Mouse (Mus musculus): ENCODE data around the gene Vars. TPM values are rescaled to one million over a fixed set of nuclear protein-coding genes. Genes with fewer than 3 reads are reported as not detected.
A peak's percentile ranks its signal among the peaks of the same experiment; 100 is the strongest.

The Vars gene
- total and polyA plus RNA-seq, 3 experiments: 90.3 to 280 (median 277) TPM

- dilution Hi-C loops (cut with MboI; ENCODE audit: extremely low pct_ligation_motif_present, extremely low pct_unique_long_range_greater_than_20kb, low sequenced_read_pairs): no loop called here
- TF ChIP-seq KAT2A (IDR thresholded peaks at IDR 0.05; ENCODE audit: insufficient replicate concordance, low read length): no peak
- no peak for TF ChIP-seq SIN3A (IDR thresholded peaks at IDR 0.05; ENCODE audit: low read length)
- no peak for TF ChIP-seq GABPA (IDR thresholded peaks at IDR 0.05; ENCODE audit: insufficient replicate concordance, low read depth, low read length)
- no peak for TF ChIP-seq TCF12 (IDR thresholded peaks at IDR 0.05; ENCODE audit: low read depth, low read length)
- Histone ChIP-seq H3K9ac (ENCODE audit: insufficient read depth, low read depth) (no peak overlapping the region), H3K27me3 (replicated peaks) (no peaks in the 10 kb centered on the region), H3K36me3 (replicated peaks in 1 of 2; ENCODE audit: control insufficient read depth in 1 of 2, insufficient read depth in 1 of 2, low read length in 1 of 2) (peaks cover 4 to 47% of the 10 kb centered on the region in 2 experiments), H3K9me3 (replicated peaks; ENCODE audit: low read length) (no peaks in the 10 kb centered on the region), H3K4me2 (ENCODE audit: insufficient read depth, low read depth, poor library complexity, severe bottlenecking) (no peak overlapping the region; the same call in 1 of the 2 replicates), H3K4me3 (replicated peaks in 1 of 3; ENCODE audit: low read depth in 2 of 3, low read length in 2 of 3, poor library complexity in 1 of 3) (no peak overlapping the region), H3K79me2 (replicated peaks; ENCODE audit: control insufficient read depth, extremely low read depth, insufficient read depth, poor library complexity, severe bottlenecking) (no peaks in the 10 kb centered on the region; the same call in none of the 2 replicates), H3K27ac (ENCODE audit: insufficient read depth, low read depth) (no peak overlapping the region), H3K4me1 (ENCODE audit: control insufficient read depth in 1 of 2, insufficient read depth in 2 of 2) (peaks cover 14 to 50% of the 10 kb centered on the region in 2 experiments)
- DNase-seq (ENCODE audit: extremely low read depth): no peak
- in situ Hi-C loops (cut with MboI; ENCODE audit: low pct_ligation_motif_present, low pct_unique_long_range_greater_than_20kb, low sequenced_read_pairs): loop anchor here (5.0 to 10.0 kb wide), 2 partner anchors 44 to 91 kb away; partner anchors contain the start of genes Ly6g5b, Ly6g6c and Mpig6b
These were observed 23.0 kb downstream of the Vars start for GRCm38 (mm10) chr17:35023756-35024155.

- no peak for TF ChIP-seq ZNF384 (IDR thresholded peaks at IDR 0.05; ENCODE audit: low read depth, low read length)
- TF ChIP-seq USF1 (IDR thresholded peaks at IDR 0.05; ENCODE audit: low read depth, low read length): no peak
- TF ChIP-seq MEF2A (IDR thresholded peaks at IDR 0.05; ENCODE audit: borderline replicate concordance, low read depth, low read length): no peak
- TF ChIP-seq MAX (IDR thresholded peaks at IDR 0.05; ENCODE audit: low read length): no peak
- Histone ChIP-seq H3K79me2 (replicated peaks; ENCODE audit: control insufficient read depth, extremely low read depth, insufficient read depth, poor library complexity, severe bottlenecking) (no peaks in the 10 kb centered on the region; the same call in none of the 2 replicates), H3K4me1 (ENCODE audit: control insufficient read depth in 1 of 2, insufficient read depth in 2 of 2) (peaks cover 14 to 55% of the 10 kb centered on the region in 2 experiments), H3K4me2 (ENCODE audit: insufficient read depth, low read depth, poor library complexity, severe bottlenecking) (no peak overlapping the region; the same call in 1 of the 2 replicates), H3K27ac (ENCODE audit: insufficient read depth, low read depth) (no peak overlapping the region), H3K36me3 (replicated peaks in 1 of 2; ENCODE audit: control insufficient read depth in 1 of 2, insufficient read depth in 1 of 2, low read length in 1 of 2) (peaks cover 4 to 47% of the 10 kb centered on the region in 2 experiments), H3K9ac (ENCODE audit: insufficient read depth, low read depth) (no peak overlapping the region), H3K27me3 (replicated peaks) (no peaks in the 10 kb centered on the region), H3K4me3 (replicated peaks in 1 of 3; ENCODE audit: low read depth in 2 of 3, low read length in 2 of 3, poor library complexity in 1 of 3) (no peak overlapping the region), H3K9me3 (replicated peaks; ENCODE audit: low read length) (no peaks in the 10 kb centered on the region)
- dilution Hi-C loops (cut with MboI; ENCODE audit: extremely low pct_ligation_motif_present, extremely low pct_unique_long_range_greater_than_20kb, low sequenced_read_pairs) (no loop called here), in situ Hi-C loops (cut with MboI; ENCODE audit: low pct_ligation_motif_present, low pct_unique_long_range_greater_than_20kb, low sequenced_read_pairs) (loop anchor here (5.0 to 10.0 kb wide), 2 partner anchors 43 to 91 kb away; partner anchors contain the start of genes Ly6g5b, Ly6g6c and Mpig6b)
- DNase-seq (ENCODE audit: extremely low read depth): no peak
These were observed 23.5 kb downstream of the Vars start for GRCm38 (mm10) chr17:35024261-35024660.

- no peak overlapping the region for H3K4me3 ChIP-seq (replicated peaks in 1 of 3; ENCODE audit: low read depth in 2 of 3, low read length in 2 of 3, poor library complexity in 1 of 3)
- H3K79me2 ChIP-seq (replicated peaks; ENCODE audit: control insufficient read depth, extremely low read depth, insufficient read depth, poor library complexity, severe bottlenecking): no peaks in the 10 kb centered on the region; the same call in none of the 2 replicates
- peaks cover 14 to 62% of the 10 kb centered on the region in 2 experiments for H3K4me1 ChIP-seq (ENCODE audit: control insufficient read depth in 1 of 2, insufficient read depth in 2 of 2)
- TF ChIP-seq POLR2A (IDR thresholded peaks at IDR 0.05; ENCODE audit: low read depth, low read length) (peak; percentile 12; the same call in 1 of the 2 replicates), TBP (conservative IDR thresholded peaks at IDR 0.05; ENCODE audit: low read depth, low read length) (no peak), HCFC1 (IDR thresholded peaks at IDR 0.05; ENCODE audit: low read depth, low read length) (no peak), ZC3H11A (IDR thresholded peaks at IDR 0.05; ENCODE audit: low read depth, low read length) (no peak), ETS1 (conservative IDR thresholded peaks at IDR 0.05; ENCODE audit: low read depth, low read length) (no peak)
- no peak overlapping the region for H3K27ac ChIP-seq (ENCODE audit: insufficient read depth, low read depth)
- H3K4me2 ChIP-seq (ENCODE audit: insufficient read depth, low read depth, poor library complexity, severe bottlenecking): no peak overlapping the region
- in situ Hi-C loops (cut with MboI; ENCODE audit: low pct_ligation_motif_present, low pct_unique_long_range_greater_than_20kb, low sequenced_read_pairs) (loop anchor here (5.0 to 10.0 kb wide), 2 partner anchors 42 to 90 kb away; partner anchors contain the start of genes Ly6g5b, Ly6g6c and Mpig6b), dilution Hi-C loops (cut with MboI; ENCODE audit: extremely low pct_ligation_motif_present, extremely low pct_unique_long_range_greater_than_20kb, low sequenced_read_pairs) (no loop called here)
- peaks cover 4 to 48% of the 10 kb centered on the region in 2 experiments for H3K36me3 ChIP-seq (replicated peaks in 1 of 2; ENCODE audit: control insufficient read depth in 1 of 2, insufficient read depth in 1 of 2, low read length in 1 of 2)
- H3K9ac ChIP-seq (ENCODE audit: insufficient read depth, low read depth): no peak overlapping the region
- DNase-seq (ENCODE audit: extremely low read depth): no peak
- no peaks in the 10 kb centered on the region for H3K9me3 ChIP-seq (replicated peaks; ENCODE audit: low read length)
- no peaks in the 10 kb centered on the region for H3K27me3 ChIP-seq (replicated peaks)
These were observed 24.1 kb downstream of the Vars start for GRCm38 (mm10) chr17:35024691-35025488.
